Mouse (Mus musculus) layer of hippocampus, adult 2 months (tissue): ENCODE measurements at regions not wholly inside any gene's neighbourhood (a gene's known extent, or its start where the extent isn't known, plus 50 kb on each side); places are given as distances from the start of the nearest gene placed in this dataset.

Source experiments
- DNase-seq, 2 experiments: peaks; one replicate each; pipeline ENCODE4 v3.0.0; 2022; ENCODE audit warnings: low spot score in 2 of 2
- H3K27ac ChIP-seq: fragments of 200-600 bp; 2 replicates; pipeline ENCODE4 v1.8.1; 2022
- H3K4me3 ChIP-seq: fragments of 200-600 bp; 2 replicates; pipeline ENCODE4 v1.8.1; 2022; ENCODE audit warnings: mild to moderate bottlenecking
- CTCF ChIP-seq: fragments of 200-600 bp; conservative IDR thresholded peaks from 2 replicates; pipeline ENCODE4 v1.8.1; 2022; ENCODE audit warnings: antibody characterized with exemption, mild to moderate bottlenecking, moderate library complexity

DNA sequence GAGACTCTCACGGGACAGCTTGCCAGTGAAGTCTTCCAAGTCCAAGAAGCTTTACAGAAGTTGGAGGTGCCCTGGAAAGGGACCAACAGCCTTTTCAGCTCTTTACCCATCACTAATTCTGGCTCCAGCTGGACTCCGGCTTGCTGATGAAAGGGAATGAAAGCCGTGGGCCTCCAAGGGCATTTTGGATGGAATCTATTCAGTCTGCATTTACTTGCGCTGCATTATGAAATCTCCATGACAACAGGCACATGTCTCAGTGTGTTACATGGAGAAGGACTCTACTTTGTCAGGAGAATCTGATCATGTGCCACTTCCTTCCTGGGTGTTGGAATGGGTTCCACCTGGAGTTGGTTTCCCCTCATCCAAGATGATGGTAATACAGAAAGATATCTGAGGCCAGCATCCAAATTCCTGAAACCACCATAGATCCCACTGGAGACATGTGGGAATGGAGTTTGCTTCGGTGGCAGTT lies 102.2 kb upstream of the Tnc start:
- DNase-seq: peak; percentile 11 to 59

DNA sequence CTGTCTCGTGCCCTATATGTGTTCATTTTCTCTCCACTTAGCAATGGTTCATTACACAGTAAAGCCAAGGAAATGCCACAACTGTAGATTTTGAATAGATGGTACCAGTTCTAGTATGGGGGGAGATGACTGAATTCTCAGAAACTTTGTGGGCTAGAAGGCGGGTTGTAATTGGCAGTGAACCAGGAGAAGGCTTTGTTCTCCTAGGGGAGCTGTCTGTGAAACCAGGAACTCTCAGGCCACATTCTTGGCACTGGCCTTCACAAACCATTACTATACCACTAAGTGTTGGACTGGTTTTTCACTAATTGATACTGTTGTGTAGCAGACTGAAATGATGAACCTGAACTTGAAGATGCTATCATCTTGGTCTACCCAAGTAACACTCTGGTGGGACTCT lies 99.1 kb upstream of the Tnc start:
- Histone ChIP-seq H3K27ac (no peak overlapping the region), H3K4me3 (no peak overlapping the region)
- no peak for DNase-seq
- TF ChIP-seq CTCF: no peak

More for the DNA sequence above, 102.2 kb upstream of the Tnc start:
- TF ChIP-seq CTCF: no peak
- peak overlapping the region; percentile 28; the same call in 1 of the 2 replicates for H3K27ac ChIP-seq
- no peak overlapping the region for H3K4me3 ChIP-seq

DNA sequence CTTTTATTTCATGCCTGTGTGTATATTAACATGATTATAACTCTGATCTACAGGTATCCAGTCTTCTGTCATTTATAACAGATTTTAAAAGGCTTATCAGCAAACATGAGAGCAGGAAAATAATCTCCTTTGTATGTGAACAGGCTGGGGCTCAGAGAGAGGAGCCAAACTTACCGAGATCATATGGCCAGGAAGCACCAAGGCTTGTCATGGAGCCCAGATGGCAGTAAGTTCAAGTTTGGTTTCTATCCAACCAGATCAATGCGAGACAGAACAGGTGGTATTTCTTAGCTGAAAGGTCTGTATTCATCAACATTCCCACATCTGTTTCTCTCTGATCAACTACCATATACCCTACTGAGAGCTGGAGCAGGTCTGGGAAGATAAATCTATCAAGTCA lies 96.1 kb upstream of the Tnc start:
- no peak overlapping the region for H3K27ac ChIP-seq
- H3K4me3 ChIP-seq: no peak overlapping the region
- DNase-seq: no peak
- no peak for TF ChIP-seq CTCF

DNA sequence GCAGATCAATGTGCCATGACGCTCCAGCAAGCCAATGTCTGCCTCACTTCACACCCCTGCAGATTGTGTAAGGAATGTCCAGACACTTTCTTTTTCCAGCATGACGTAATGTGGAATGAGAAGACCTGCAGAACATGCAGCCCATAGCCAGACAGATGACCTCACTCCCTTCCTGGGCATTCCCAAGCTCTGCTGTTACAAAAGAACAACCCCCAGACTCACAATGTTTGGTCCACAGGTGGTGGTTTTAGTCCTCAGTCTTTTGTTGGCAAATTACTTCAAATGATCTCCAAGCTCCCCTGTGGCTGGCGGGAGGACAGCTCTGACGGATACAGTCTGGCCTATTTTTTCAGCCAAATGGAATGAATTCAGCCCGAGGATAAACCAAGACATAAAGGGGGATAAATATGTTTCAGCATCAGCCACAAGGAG lies 95.6 kb upstream of the Tnc start:
- Histone ChIP-seq H3K4me3 (no peak overlapping the region), H3K27ac (no peak overlapping the region)
- no peak for TF ChIP-seq CTCF
- no peak for DNase-seq

DNA sequence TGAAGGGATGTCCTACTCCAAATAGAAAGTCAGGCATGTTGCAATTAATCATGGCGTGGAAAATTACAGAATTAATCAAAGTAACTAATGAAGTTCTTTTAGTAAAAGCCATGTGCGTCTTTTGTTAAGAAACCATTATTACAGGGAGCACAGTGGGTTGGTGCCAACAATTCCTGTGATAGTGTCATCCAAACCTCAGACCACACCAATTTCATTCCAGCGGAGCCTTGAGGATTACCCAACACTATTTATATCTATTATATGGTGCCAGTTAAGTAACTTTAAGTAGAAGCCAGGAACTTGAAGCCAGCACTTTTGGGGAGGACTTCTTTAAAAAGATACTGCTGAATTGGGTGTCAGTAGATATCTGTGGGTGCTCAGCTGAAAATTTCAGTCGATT lies 93.0 kb upstream of the Tnc start:
- DNase-seq: no peak
- no peak overlapping the region for H3K27ac ChIP-seq
- H3K4me3 ChIP-seq: no peak overlapping the region
- no peak for TF ChIP-seq CTCF

DNA sequence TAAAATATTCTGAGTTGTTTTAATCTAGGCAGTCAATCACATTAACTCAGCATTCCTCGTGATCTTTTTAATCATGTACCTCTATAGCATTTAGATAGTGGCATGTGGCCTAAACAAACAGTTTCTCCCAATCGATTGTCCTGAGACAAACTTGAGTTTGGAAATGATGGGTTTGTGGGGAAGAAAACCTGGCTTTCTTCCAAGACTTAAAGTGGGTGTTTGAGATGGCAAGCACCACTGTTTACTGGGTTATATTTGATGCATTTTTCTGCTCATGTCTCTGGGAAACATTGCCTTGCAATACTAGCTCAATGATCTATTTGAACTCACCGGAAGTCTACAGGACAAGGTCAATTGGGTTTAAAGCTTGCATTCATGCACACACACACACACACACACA lies 88.2 kb upstream of the Tnc start:
- TF ChIP-seq CTCF: no peak
- no peak for DNase-seq
- no peak overlapping the region for H3K4me3 ChIP-seq
- no peak overlapping the region for H3K27ac ChIP-seq

DNA sequence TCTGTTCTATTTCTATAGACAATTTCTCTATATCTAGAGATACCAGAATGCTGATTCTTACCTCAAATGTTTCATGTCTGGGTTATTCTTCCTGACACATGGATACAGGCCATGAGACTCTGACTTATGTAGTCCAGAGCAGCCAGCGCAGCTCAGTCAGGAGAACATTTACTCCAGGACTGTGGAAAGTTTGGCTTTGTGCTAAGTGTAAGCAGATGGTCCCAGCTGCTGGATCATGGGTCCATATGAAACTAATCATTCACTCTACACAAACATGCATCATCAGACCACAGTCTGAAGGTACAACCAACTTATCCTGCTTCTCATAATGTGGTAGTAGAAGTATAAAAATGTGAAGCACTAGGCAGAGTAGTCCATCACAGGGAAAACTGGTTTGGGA lies 82.5 kb upstream of the Tnc start:
- no peak overlapping the region for H3K4me3 ChIP-seq
- no peak overlapping the region for H3K27ac ChIP-seq
- no peak for TF ChIP-seq CTCF
- DNase-seq: no peak

DNA sequence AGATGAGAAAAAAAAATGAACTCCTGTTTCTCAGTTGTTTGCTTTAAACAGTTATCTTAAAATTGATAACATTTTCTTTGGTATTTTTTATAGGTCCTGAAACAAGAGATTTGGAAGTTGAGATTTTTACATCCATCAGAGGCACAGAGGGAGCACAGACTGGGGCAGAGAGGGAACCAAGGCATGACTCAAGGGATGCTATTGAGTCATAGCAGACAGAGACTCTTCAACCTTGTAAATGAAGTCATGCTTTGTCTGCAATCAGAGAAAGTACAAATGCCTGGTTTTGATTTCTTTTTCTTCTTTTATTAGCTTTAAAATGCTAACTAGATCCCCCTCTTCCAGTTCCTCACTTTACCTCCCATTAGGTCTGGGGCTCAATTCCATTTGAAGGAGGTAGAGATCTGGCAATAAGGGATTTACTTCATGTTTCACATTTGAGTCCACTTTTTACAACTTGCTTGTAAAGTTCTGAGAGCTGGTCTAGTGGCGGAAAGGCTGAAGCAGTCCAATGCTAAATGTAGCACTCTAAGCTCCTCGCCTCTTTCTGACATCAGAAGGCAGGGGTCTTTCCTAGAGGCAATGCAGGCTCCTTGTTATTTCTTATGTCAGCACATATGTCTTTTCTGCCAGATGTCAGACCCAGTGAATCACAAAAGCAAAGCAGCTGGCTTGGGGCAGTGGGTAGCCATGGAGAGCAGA lies 77.7 kb upstream of the Tnc start:
- TF ChIP-seq CTCF: no peak
- H3K27ac ChIP-seq: no peak overlapping the region
- H3K4me3 ChIP-seq: no peak overlapping the region
- DNase-seq: no peak

DNA sequence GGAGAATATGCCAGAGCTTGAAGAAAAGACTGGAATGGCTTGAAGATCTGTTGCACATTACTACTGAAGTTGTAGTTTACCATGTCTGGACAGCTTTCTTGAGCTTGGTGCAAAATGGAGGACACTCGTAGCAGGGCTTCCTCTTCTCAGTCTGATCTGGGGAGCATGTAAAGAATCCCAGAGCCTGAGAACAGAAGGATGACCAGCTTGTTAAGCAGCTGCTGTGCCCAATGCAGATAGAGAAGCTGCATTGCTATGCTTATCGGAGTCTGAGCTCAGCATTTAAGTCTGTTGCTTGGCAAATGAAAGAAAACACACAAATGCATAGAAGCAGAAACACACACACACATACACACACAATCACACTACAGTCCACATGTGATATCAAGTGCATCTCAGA lies 76.9 kb upstream of the Tnc start:
- Histone ChIP-seq H3K4me3 (no peak overlapping the region), H3K27ac (no peak overlapping the region)
- no peak for TF ChIP-seq CTCF
- DNase-seq: peak; percentile 21 to 23

DNA sequence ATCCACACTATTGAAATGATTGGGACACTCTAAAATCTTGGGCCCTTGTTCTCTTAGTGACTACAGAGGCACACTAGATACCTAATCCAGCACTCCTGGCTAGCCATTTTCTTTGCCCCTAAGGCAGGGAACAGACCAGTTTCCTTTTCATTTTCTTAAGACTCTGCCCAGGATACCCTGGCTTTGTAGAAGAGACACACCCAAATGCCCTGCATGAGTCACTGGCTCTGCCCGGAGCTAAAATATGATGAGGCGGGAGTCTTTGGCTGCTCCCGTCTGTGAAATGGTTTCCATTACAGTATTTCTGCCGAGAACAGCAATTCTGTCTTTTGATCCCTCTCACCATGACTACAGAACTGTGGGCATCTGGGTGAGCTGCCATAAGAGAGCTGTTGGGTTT lies 51.4 kb upstream of the Tnc start:
- TF ChIP-seq CTCF: no peak
- Histone ChIP-seq H3K27ac (no peak overlapping the region), H3K4me3 (no peak overlapping the region)
- DNase-seq: no peak
